Mouse (Mus musculus) left cerebral cortex, postnatal 4 days (tissue): Measurements from ENCODE around the gene Fam168a. TPM values are rescaled to one million over a fixed set of nuclear protein-coding genes. Genes with fewer than 3 reads are reported as not detected.

Experiments
- microRNA-seq: library from miRNA; unstranded; fragments of <30 nt; microRNA quantifications from one replicate; pipeline ENCODE4 v1.2.0, GENCODE M21; 2022
- total RNA-seq, 2 experiments: library from RNA; stranded (reverse); gene quantifications; 2 replicates each; pipeline ENCODE4 v1.2.3; 2021

The Fam168a gene
- total RNA-seq, 2 experiments from 2014 or later: 240 to 242 TPM

Small RNAs within 50 kb of the gene (microRNA-seq; reads per million reads assigned to microRNA genes)
- 175 reads per million, percentile 56 among the genes with 10 or more reads in this experiment for gene Mir3102

Other genes with a start within 250 kb of the Fam168a start
- under 1 TPM in 1 of 2 experiments, not detected in 1; 0.28 TPM for gene Ucp3, start 233.6 kb upstream of the Fam168a start, total RNA-seq
- gene Ucp2, start 213.3 kb upstream of the Fam168a start, total RNA-seq: 10 to 100 TPM; 46.2 to 47.2 TPM
- under 1 TPM; 0.38 to 0.62 TPM for gene Dnajb13, start 191.7 kb upstream of the Fam168a start, total RNA-seq
- 1 to 10 TPM; 8.9 to 9.0 TPM for gene Coa4, start 169.6 kb upstream of the Fam168a start, total RNA-seq
- 100 to 1,000 TPM; 298 to 307 TPM for gene Rab6a, start 99.2 kb upstream of the Fam168a start, total RNA-seq
- 10 to 100 TPM; 44.9 to 47.4 TPM for gene Mrpl48, start 98.3 kb upstream of the Fam168a start, total RNA-seq
- 10 to 100 TPM; 11.6 to 14.3 TPM for gene Plekhb1, start 44.2 kb upstream of the Fam168a start, total RNA-seq
- 1 to 10 TPM; 6.3 to 7.4 TPM for gene Relt, start 156.8 kb downstream of the Fam168a start, total RNA-seq
- 10 to 100 TPM; 44.2 to 45.3 TPM for gene Arhgef17, start 225.5 kb downstream of the Fam168a start, total RNA-seq